Mouse (Mus musculus) megakaryocyte, embryonic 14.5 days (primary cell): ENCODE measurements around the gene Mlh3.

Experiments
- FLI1 ChIP-seq: IDR thresholded peaks from 2 replicates; pipeline ENCODE4 v1.6.1; 2012; ENCODE audit warnings: low read length, inconsistent platforms, mixed read lengths
- GATA1 ChIP-seq: IDR thresholded peaks from 3 replicates; pipeline ENCODE4 v1.6.1; 2012; ENCODE audit warnings: mixed read lengths, low read length, inconsistent platforms, borderline replicate concordance

DNA sequence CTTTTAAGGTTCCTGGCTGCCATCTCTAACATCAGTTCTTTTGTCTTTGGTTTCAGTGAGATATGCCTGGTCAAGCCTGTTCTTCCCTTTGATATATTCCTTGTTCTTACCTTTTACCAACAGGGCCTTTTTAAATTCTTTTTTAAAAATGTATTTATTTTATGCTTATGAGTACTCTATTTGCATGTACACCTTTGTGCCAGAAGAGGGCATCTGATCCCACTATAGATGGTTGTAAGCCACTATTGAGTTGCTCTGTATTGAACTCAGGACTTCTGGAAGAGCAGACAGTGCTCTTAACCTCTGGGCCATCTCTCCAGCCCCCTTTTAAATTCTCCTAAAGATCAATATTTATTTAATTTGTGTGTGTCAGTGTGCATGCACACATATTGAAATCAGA lies 22.5 kb upstream of the Mlh3 start:
- TF ChIP-seq GATA1 (no peak), FLI1 (no peak)
